Mouse (Mus musculus) forebrain, embryonic 16.5 days (tissue): ENCODE measurements around the gene Dpp7. TPM values are rescaled to one million over a fixed set of nuclear protein-coding genes. Genes with fewer than 3 reads are reported as not detected.

Source experiments
- ATAC-seq: fragments of 200-750 bp; cut with Nextera tagmentation; 2 replicates; pipeline ENCODE4 v1.8.0; 2017; ENCODE audit warnings: mild to moderate bottlenecking, moderate library complexity
- H3K27ac ChIP-seq: fragments of 300-500 bp; sonication (generic); 2 replicates; pipeline ENCODE4 v1.5.1; 2014; ENCODE audit warnings: low read length, control low read depth
- H3K27me3 ChIP-seq: fragments of 300-500 bp; sonication (generic); replicated peaks from 2 replicates; pipeline ENCODE4 v1.6.1; 2014; ENCODE audit warnings: low read length; ENCODE audit not compliant: control insufficient read depth, insufficient read depth
- H3K36me3 ChIP-seq: fragments of 300-500 bp; sonication (generic); 2 replicates; pipeline ENCODE4 v1.6.1; 2014; ENCODE audit not compliant: control insufficient read depth, insufficient read depth
- H3K4me1 ChIP-seq: fragments of 300-500 bp; sonication (generic); replicated peaks from 2 replicates; pipeline ENCODE4 v1.6.1; 2014; ENCODE audit warnings: low read length; ENCODE audit not compliant: control insufficient read depth, insufficient read depth
- H3K4me2 ChIP-seq: fragments of 300-500 bp; sonication (generic); 2 replicates; pipeline ENCODE4 v1.6.1; 2014; ENCODE audit warnings: mild to moderate bottlenecking, low read length, control low read depth
- H3K4me3 ChIP-seq: fragments of 300-500 bp; sonication (generic); replicated peaks from 2 replicates; pipeline ENCODE4 v1.5.1; 2014; ENCODE audit warnings: mild to moderate bottlenecking, low read length, control low read depth
- H3K9ac ChIP-seq: fragments of 300-500 bp; sonication (generic); replicated peaks from 2 replicates; pipeline ENCODE4 v1.6.1; 2014; ENCODE audit warnings: low read depth, low read length, control low read depth
- H3K9me3 ChIP-seq: fragments of 300-500 bp; sonication (generic); 2 replicates; pipeline ENCODE4 v1.6.1; 2016; ENCODE audit warnings: low read length; ENCODE audit not compliant: control insufficient read depth
- WGBS: fragments of 180-500 bp; shearing (Covaris S2); extraction: QIAGEN DNeasy Blood & Tissue Kit; methylation state at CpG from one replicate; pipeline ENCODE4 v1.1.7; 2014; 5-methylcytosine and 5-hydroxymethylcytosine counted together
- polyA plus RNA-seq: library from polyadenylated mRNA; unstranded; fragments of >200 nt; fragmentation: Nextera tagmentation; extraction: Ambion mirVana; gene quantifications from 2 replicates; pipeline ENCODE4 v1.2.1, GENCODE M21; 2015

Gene Dpp7
- 21.5 and 26.9 TPM in 2 replicates for polyA plus RNA-seq

DNA sequence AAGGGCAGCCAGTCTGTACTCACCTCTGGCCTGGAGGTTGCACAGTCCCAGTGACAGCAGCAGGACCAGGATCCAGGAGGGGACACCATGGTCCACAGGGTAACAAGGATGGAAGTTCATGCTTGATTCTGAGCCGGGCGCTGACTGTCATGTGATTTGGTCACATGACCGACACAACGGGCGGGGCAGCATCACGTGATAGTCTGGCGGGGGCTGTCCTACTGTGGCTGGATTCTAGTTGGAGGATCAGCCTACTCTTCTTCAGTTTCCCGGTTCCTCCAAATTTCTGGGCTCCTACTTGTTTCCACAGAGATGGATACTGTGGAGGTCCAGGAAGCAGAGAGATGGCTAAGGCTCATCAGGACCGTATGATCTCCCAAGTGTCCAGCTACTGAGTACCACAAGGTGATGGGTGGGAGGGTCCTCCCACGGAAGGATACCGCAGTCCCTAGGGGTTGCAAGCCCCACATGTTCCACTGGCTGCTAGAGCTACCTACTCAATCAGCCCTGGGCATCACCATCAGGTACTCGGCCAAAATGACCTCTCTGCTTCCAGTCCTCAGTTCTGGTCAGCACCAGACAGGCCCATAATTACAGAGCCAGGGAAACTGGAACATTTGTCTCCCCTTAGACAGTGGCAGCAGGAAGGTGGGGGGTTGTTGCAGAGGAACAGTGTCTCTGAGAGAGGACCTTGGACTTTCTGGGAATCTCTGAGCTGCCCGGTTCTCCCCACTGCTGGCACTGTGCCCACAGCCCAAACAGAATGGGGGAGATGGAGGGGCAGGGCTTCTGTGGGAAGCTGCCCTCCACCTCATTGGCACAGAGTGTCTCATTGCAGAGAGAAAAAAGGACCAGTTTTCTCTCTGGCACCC, at the start of gene Dpp7:
Gene Dpp7, minus strand, starts transcription at position 152 of the 872 bp plus-strand sequence.
- H3K27ac ChIP-seq, result no peak within 1 kb of the TSS
- peak within 1 kb of the TSS; percentile 89 for H3K4me2 ChIP-seq
- peak within 1 kb of the TSS; percentile 56 for H3K4me3 ChIP-seq
- H3K4me1 ChIP-seq, result peaks cover 19% of the 10 kb centered on the region
- ATAC-seq, result peak; percentile 76
- H3K36me3 ChIP-seq, result peaks cover 7% of the 10 kb centered on the region
- WGBS, result 4% methylated on average over 13 of the region's 13 CpGs
- H3K9me3 ChIP-seq, result no peaks in the 10 kb centered on the region
- H3K9ac ChIP-seq, result peak within 1 kb of the TSS; percentile 68
- no peaks in the 10 kb centered on the region for H3K27me3 ChIP-seq

DNA sequence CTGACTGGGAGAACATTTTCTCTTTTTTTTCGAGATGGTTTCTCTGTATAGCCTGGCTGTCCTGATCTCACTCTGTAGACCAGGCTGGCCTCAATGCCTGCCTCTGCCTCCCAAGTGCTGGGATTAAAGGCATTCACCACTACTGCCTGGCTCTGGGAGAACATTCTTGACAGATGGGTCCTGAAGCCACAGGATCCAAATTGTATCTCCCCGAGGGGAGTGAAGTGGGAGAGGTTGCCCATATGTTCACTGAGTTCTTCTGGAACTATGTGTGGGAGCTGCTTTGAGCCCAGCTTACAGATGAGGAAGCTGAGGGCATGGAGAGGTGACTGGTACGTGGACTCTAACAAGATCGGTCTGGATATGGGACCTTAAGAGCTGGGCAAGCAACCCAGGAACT, 47.8 kb upstream of the Dpp7 start:
- no peaks in the 10 kb centered on the region for H3K9me3 ChIP-seq
- peaks cover 6% of the 10 kb centered on the region; the same call in 1 of the 2 replicates for H3K36me3 ChIP-seq
- peaks cover 28% of the 10 kb centered on the region for H3K4me1 ChIP-seq
- peak overlapping the region; percentile 67 for H3K4me2 ChIP-seq
- peak overlapping the region; percentile 89 for H3K4me3 ChIP-seq
- H3K9ac ChIP-seq, result peak overlapping the region; percentile 95
- 76% methylated on average over 4 of the region's 4 CpGs for WGBS
- H3K27ac ChIP-seq, result no peak overlapping the region
- H3K27me3 ChIP-seq, result peaks cover 9% of the 10 kb centered on the region
- no peak for ATAC-seq

- Histone ChIP-seq H3K36me3 (peaks cover 3% of the 10 kb centered on the region; the same call in 1 of the 2 replicates), H3K9me3 (no peaks in the 10 kb centered on the region), H3K27me3 (peaks cover 13% of the 10 kb centered on the region), H3K4me2 (peak overlapping the region; percentile 67), H3K9ac (peak overlapping the region; percentile 95), H3K4me3 (peak overlapping the region; percentile 89), H3K27ac (peak overlapping the region; percentile 90), H3K4me1 (peaks cover 28% of the 10 kb centered on the region)
- ATAC-seq, result peak; percentile 87
- WGBS, result under 1% methylated on average over 50 of the region's 54 CpGs
Measured at GRCm38 (mm10) chr2:25402972-25403601, 46.9 kb upstream of the Dpp7 start.

DNA sequence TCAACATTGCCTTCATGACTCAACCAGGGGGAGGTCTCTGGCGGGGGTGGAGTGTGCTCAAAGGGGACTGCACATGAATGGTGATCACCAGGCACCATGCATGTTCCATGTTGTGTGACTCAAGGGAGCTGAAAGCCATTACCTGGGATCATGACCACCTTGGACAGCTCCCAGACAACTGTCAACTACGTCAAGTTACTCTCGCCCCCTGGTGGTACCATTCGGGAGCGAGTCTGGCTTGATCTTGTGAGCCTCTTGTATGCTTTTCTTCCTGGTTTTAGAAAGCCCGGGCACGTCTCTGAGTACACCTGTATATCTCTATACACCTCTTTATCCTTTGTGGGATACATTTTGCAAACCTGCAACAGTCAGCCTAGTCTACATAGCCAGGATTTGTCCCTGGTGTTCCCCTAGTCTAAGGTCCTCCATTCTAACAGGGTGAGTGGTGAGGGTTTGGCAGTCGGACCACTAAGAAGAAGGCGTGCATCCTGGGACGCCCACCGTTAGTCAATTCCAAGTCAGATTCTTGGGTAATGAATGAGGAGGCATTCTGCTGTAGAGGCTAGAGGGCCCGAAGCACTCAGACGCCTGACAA, 46.3 kb upstream of the Dpp7 start:
- peak; percentile 7 for ATAC-seq

DNA sequence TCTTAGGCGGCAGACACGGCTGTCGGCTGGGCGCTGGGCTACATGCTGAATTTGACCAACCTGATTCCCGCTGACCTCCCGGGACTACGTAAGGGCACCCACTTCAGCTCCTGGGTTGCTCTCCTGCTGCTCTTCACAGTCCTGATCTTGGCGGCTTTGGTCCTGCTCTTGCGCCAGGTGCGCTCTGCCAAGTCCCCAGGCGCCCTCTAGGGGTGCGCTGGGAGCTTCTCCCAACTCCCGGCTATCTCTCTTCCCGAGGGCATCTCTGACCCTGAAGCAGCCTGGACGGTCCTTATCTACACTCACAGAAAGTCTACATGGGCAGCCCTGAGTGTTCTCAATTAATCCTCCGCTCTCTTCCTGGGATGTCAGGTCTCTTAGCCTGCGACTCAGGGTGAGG, 44.6 kb upstream of the Dpp7 start:
- Histone ChIP-seq H3K9me3 (no peaks in the 10 kb centered on the region), H3K9ac (peak overlapping the region; percentile 47), H3K36me3 (no peaks in the 10 kb centered on the region), H3K27me3 (peaks cover 33% of the 10 kb centered on the region), H3K4me1 (peaks cover 38% of the 10 kb centered on the region), H3K4me3 (peak overlapping the region; percentile 37), H3K4me2 (peak overlapping the region; percentile 68), H3K27ac (no peak overlapping the region)
- no peak for ATAC-seq
- 3% methylated on average over 17 of the region's 17 CpGs for WGBS

More for the DNA sequence above, 46.3 kb upstream of the Dpp7 start:
- WGBS, result under 1% methylated on average over 13 of the region's 13 CpGs
- peak overlapping the region; percentile 90 for H3K27ac ChIP-seq
- H3K4me2 ChIP-seq, result peak overlapping the region; percentile 67
- peak overlapping the region; percentile 95 for H3K9ac ChIP-seq
- no peaks in the 10 kb centered on the region for H3K36me3 ChIP-seq
- peaks cover 19% of the 10 kb centered on the region for H3K27me3 ChIP-seq
- peak overlapping the region; percentile 89 for H3K4me3 ChIP-seq
- peaks cover 28% of the 10 kb centered on the region for H3K4me1 ChIP-seq
- no peaks in the 10 kb centered on the region for H3K9me3 ChIP-seq

DNA sequence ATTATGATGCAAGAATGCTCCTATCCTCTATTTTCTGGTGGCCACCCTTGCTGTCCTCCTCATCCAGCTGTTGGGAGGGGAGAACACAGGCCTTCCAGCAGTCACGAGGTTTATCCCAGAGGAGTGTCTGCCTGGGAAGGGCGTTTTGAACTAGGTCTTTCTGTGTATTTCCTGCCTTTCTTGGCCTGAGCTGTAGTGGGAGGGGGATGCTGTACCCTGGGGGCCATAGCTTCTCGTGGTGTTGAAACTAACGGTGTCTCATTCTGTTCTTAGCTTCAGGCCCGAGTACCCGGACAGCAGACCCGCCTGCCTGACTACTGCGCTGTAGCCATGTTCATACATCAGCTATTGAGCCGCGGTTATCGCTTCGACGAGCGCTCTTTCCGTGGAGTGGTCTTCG, 44.1 kb upstream of the Dpp7 start:
- Histone ChIP-seq H3K27me3 (peaks cover 36% of the 10 kb centered on the region), H3K9me3 (no peaks in the 10 kb centered on the region), H3K4me1 (peaks cover 38% of the 10 kb centered on the region), H3K9ac (peak overlapping the region; percentile 47), H3K36me3 (no peaks in the 10 kb centered on the region), H3K27ac (no peak overlapping the region), H3K4me3 (peak overlapping the region; percentile 37), H3K4me2 (peak overlapping the region; percentile 68)
- no peak for ATAC-seq
- 25% methylated on average over 16 of the region's 16 CpGs for WGBS

DNA sequence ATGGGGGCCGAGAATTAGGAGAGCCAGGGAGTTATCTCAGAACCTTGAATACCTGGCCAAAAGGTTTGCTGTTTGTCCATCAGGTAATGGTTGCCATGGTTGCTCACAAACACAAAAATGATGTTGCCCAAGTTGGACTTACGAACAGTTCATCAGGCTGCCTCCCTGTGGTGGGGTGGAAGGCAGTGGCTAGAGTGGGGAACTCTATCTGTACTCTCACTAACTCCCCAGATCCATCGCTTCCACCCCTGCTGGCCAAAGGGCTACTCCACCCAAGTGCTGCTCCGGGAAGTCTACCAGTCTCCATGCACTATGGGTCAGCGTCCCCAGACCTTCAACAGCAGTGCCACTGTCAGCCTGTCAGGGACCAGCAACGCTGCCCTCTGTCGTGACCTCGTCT, 42.9 kb upstream of the Dpp7 start, which contains the start of gene Npdc1:
Gene Npdc1, plus strand, starts transcription at position 301 of the 400 bp plus-strand sequence.
- WGBS, result 68% methylated on average over 8 of the region's 8 CpGs
- Histone ChIP-seq H3K36me3 (no peaks in the 10 kb centered on the region), H3K27ac (no peak within 1 kb of the TSS), H3K9ac (no peak within 1 kb of the TSS), H3K4me3 (no peak within 1 kb of the TSS), H3K9me3 (no peaks in the 10 kb centered on the region), H3K27me3 (peaks cover 44% of the 10 kb centered on the region), H3K4me2 (no peak within 1 kb of the TSS), H3K4me1 (peaks cover 29% of the 10 kb centered on the region)
- no peak for ATAC-seq

GRCm38 (mm10) chr2:25398065-25398464, 41.9 kb upstream of the Dpp7 start:
- Histone ChIP-seq H3K27ac (no peak overlapping the region), H3K9ac (no peak overlapping the region), H3K27me3 (peaks cover 44% of the 10 kb centered on the region), H3K9me3 (no peaks in the 10 kb centered on the region), H3K4me2 (no peak overlapping the region), H3K4me1 (peaks cover 26% of the 10 kb centered on the region), H3K4me3 (no peak overlapping the region), H3K36me3 (no peaks in the 10 kb centered on the region)
- whole genome bisulfite sequencing, result 87% methylated on average over 7 of the region's 7 CpGs
- no peak for ATAC-seq

DNA sequence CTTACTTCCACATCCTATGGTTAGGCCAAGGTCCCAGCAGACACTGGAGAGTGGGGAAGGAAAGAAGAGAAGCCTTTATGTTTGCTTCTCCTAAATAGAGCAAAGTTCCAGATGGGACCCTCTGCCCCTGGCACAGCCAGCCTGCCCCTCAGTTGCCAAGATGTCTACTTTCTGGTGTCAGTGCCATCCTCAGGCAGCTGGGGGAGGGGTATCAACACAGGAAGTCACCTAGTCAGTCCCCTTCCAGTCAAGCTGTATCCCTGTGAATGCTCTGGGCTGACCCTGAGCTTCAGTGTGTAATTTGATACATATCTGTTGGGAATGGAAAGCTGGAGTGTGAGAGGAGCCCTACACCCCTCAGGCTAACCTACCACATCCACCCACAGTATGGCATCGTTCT, 40.9 kb upstream of the Dpp7 start:
- no peak overlapping the region for H3K27ac ChIP-seq
- no peak overlapping the region for H3K4me2 ChIP-seq
- no peak for ATAC-seq
- no peak overlapping the region for H3K4me3 ChIP-seq
- peaks cover 21% of the 10 kb centered on the region for H3K4me1 ChIP-seq
- no peaks in the 10 kb centered on the region for H3K36me3 ChIP-seq
- H3K27me3 ChIP-seq, result peaks cover 44% of the 10 kb centered on the region
- no peaks in the 10 kb centered on the region for H3K9me3 ChIP-seq
- WGBS, result 45% methylated on average over 1 of the region's 1 CpGs
- H3K9ac ChIP-seq, result no peak overlapping the region
